Mouse (Mus musculus) cerebellum, adult 2 months (tissue): ENCODE measurements around the gene A930018P22Rik.

Experiments used
- CTCF ChIP-seq: fragments of 200-500 bp; IDR thresholded peaks from 2 replicates; pipeline ENCODE4 v1.5.1; 2011; ENCODE audit warnings: low read depth, mild to moderate bottlenecking, control low read depth, low read length, moderate library complexity, borderline replicate concordance; ENCODE audit not compliant: insufficient read depth
- POLR2A ChIP-seq: fragments of 200-500 bp; IDR thresholded peaks from 2 replicates; pipeline ENCODE4 v1.6.1; 2011; ENCODE audit warnings: low read length, control low read depth, borderline replicate concordance; ENCODE audit not compliant: insufficient read depth

DNA sequence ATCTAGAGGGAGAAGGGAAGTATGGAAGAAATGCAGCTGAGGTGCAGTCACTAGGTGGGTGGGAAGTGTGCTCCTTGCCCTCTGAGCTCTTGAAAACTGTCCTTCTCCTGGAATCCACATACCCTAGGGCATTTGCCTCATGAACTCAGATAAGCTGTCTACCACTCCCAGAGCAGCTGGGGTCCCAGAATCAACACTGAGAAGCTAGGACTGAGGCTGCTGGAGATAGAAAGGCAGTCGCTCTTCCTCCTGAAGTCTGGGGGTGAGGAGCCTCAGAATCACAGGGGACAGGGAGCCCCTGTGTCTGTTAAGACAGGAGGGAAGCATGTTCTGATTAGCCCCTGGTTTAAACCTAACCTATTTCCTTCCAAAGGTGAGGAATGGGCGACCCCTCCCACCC, 13.0 kb upstream of the A930018P22Rik start:
- TF ChIP-seq POLR2A (no peak), CTCF (no peak)
